Mouse (Mus musculus) midbrain, embryonic 14.5 days (tissue): Measurements from ENCODE around the gene Sntb2. TPM values are rescaled to one million over a fixed set of nuclear protein-coding genes. Genes with fewer than 3 reads are reported as not detected.

Experiments used
- ATAC-seq: fragments of 200-750 bp; cut with Nextera tagmentation; 2 replicates; pipeline ENCODE4 v1.8.0; 2017; ENCODE audit warnings: moderate number of reproducible peaks, moderate library complexity; ENCODE audit not compliant: low FRiP score, low TSS enrichment
- DNase-seq: peaks from one replicate; pipeline ENCODE4 v3.0.0-alpha.2; 2015
- H3K27ac ChIP-seq: fragments of 300-500 bp; sonication (generic); replicated peaks from 2 replicates; pipeline ENCODE4 v1.5.1; 2014; ENCODE audit warnings: mild to moderate bottlenecking, low read depth, low read length, moderate library complexity
- H3K27me3 ChIP-seq: fragments of 300-500 bp; sonication (generic); 2 replicates; pipeline ENCODE4 v1.6.1; 2014; ENCODE audit warnings: low read length, control low read depth, mixed read lengths; ENCODE audit not compliant: control insufficient read depth, insufficient read depth
- H3K36me3 ChIP-seq: fragments of 300-500 bp; sonication (generic); 2 replicates; pipeline ENCODE4 v1.6.1; 2014; ENCODE audit warnings: low read length, control low read depth; ENCODE audit not compliant: control insufficient read depth, insufficient read depth
- H3K4me1 ChIP-seq: fragments of 300-500 bp; sonication (generic); 2 replicates; pipeline ENCODE4 v1.6.1; 2014; ENCODE audit warnings: mild to moderate bottlenecking, antibody characterized with exemption, low read length, control low read depth; ENCODE audit not compliant: control insufficient read depth, insufficient read depth
- H3K4me2 ChIP-seq: fragments of 300-500 bp; sonication (generic); 2 replicates; pipeline ENCODE4 v1.6.1; 2014; ENCODE audit warnings: mild to moderate bottlenecking, low read length, moderate library complexity
- H3K4me3 ChIP-seq: fragments of 300-500 bp; sonication (generic); replicated peaks from 2 replicates; pipeline ENCODE4 v1.5.1; 2014; ENCODE audit warnings: low read depth, low read length
- H3K9ac ChIP-seq: fragments of 300-500 bp; sonication (generic); replicated peaks from 2 replicates; pipeline ENCODE4 v1.6.1; 2014; ENCODE audit warnings: mild to moderate bottlenecking, low read length, moderate library complexity
- H3K9me3 ChIP-seq: fragments of 300-500 bp; sonication (generic); 2 replicates; pipeline ENCODE4 v1.6.1; 2016; ENCODE audit warnings: low read length, control low read depth, mixed read lengths; ENCODE audit not compliant: control insufficient read depth
- WGBS: fragments of 180-500 bp; shearing (Covaris S2); extraction: QIAGEN DNeasy Blood & Tissue Kit; methylation state at CpG from one replicate; pipeline ENCODE4 v1.1.7; 2014; 5-methylcytosine and 5-hydroxymethylcytosine counted together
- polyA plus RNA-seq: library from polyadenylated mRNA; unstranded; fragments of >200 nt; fragmentation: Nextera tagmentation; extraction: Ambion mirVana; gene quantifications from 2 replicates; pipeline ENCODE4 v1.2.1, GENCODE M21; 2014

The Sntb2 gene
- polyA plus RNA-seq, 1 experiment from 2014 or later = 3.9 TPM

- Histone ChIP-seq H3K36me3 (no peaks in the 10 kb centered on the region), H3K4me1 (peaks cover 19% of the 10 kb centered on the region), H3K27ac (peak overlapping the region; percentile 90), H3K27me3 (peaks cover 5% of the 10 kb centered on the region; the same call in 1 of the 2 replicates), H3K4me2 (peak overlapping the region; percentile 86), H3K9me3 (no peaks in the 10 kb centered on the region), H3K4me3 (peak overlapping the region; percentile 80), H3K9ac (peak overlapping the region; percentile 78)
- ATAC-seq (peak; percentile 62; the same call in 1 of the 2 replicates), DNase-seq (peak; percentile 71)
- under 1% methylated on average over 76 of the region's 76 CpGs for WGBS
Observed at GRCm38 (mm10) chr8:106935899-106936477, 438 bp downstream of the Sntb2 start.

GRCm38 (mm10) chr8:106936478-106937051 is 1.0 kb downstream of the Sntb2 start:
- ATAC-seq (no peak), DNase-seq (peak; percentile 69)
- Histone ChIP-seq H3K27me3 (peaks cover 5% of the 10 kb centered on the region; the same call in 1 of the 2 replicates), H3K9me3 (no peaks in the 10 kb centered on the region), H3K4me3 (peak overlapping the region; percentile 80), H3K4me2 (peak overlapping the region; percentile 86), H3K27ac (peak overlapping the region; percentile 90; the same call in 1 of the 2 replicates), H3K4me1 (peaks cover 19% of the 10 kb centered on the region), H3K9ac (peak overlapping the region; percentile 78), H3K36me3 (no peaks in the 10 kb centered on the region)
- under 1% methylated on average over 26 of the region's 26 CpGs for WGBS

GRCm38 (mm10) chr8:106937081-106937800 is 1.7 kb downstream of the Sntb2 start:
- peaks cover 5% of the 10 kb centered on the region; the same call in 1 of the 2 replicates for H3K27me3 ChIP-seq
- peak overlapping the region; percentile 86 for H3K4me2 ChIP-seq
- no peaks in the 10 kb centered on the region for H3K36me3 ChIP-seq
- WGBS = 44% methylated on average over 14 of the region's 14 CpGs
- no peaks in the 10 kb centered on the region for H3K9me3 ChIP-seq
- H3K4me1 ChIP-seq = peaks cover 18% of the 10 kb centered on the region
- DNase-seq = peak; percentile 15
- no peak for ATAC-seq
- peak overlapping the region; percentile 80 for H3K4me3 ChIP-seq
- no peak overlapping the region for H3K27ac ChIP-seq
- peak overlapping the region; percentile 78; the same call in 1 of the 2 replicates for H3K9ac ChIP-seq

- no peak overlapping the region for H3K27ac ChIP-seq
- no peaks in the 10 kb centered on the region for H3K36me3 ChIP-seq
- no peak for DNase-seq
- no peaks in the 10 kb centered on the region for H3K9me3 ChIP-seq
- H3K4me1 ChIP-seq = peaks cover 11% of the 10 kb centered on the region
- H3K27me3 ChIP-seq = 0 out of 2 replicates have a peak, but pooled peaks cover 5% of the 10 kb centered on the region
- H3K4me3 ChIP-seq = no peak overlapping the region
- no peak for ATAC-seq
- WGBS = 80% methylated on average over 3 of the region's 3 CpGs
- H3K9ac ChIP-seq = no peak overlapping the region
- H3K4me2 ChIP-seq = no peak overlapping the region
Observed at GRCm38 (mm10) chr8:106941806-106942205, 6.3 kb downstream of the Sntb2 start.

- Histone ChIP-seq H3K4me2 (no peak overlapping the region), H3K9me3 (no peaks in the 10 kb centered on the region), H3K36me3 (no peaks in the 10 kb centered on the region), H3K4me1 (no peaks in the 10 kb centered on the region), H3K27ac (no peak overlapping the region), H3K4me3 (no peak overlapping the region), H3K27me3 (no peaks in the 10 kb centered on the region), H3K9ac (no peak overlapping the region)
- ATAC-seq (no peak), DNase-seq (no peak)
- 93% methylated on average over 3 of the region's 3 CpGs for WGBS
Observed at GRCm38 (mm10) chr8:106943874-106944418, 8.4 kb downstream of the Sntb2 start.

- DNase-seq = no peak
- no peak for ATAC-seq
- no peak overlapping the region for H3K4me2 ChIP-seq
- H3K27ac ChIP-seq = no peak overlapping the region
- H3K4me1 ChIP-seq = no peaks in the 10 kb centered on the region
- no peak overlapping the region for H3K4me3 ChIP-seq
- H3K9me3 ChIP-seq = no peaks in the 10 kb centered on the region
- H3K9ac ChIP-seq = no peak overlapping the region
- H3K36me3 ChIP-seq = no peaks in the 10 kb centered on the region
- H3K27me3 ChIP-seq = no peaks in the 10 kb centered on the region
- WGBS = 80% methylated on average over 3 of the region's 3 CpGs
Observed at GRCm38 (mm10) chr8:106944756-106945155, 9.2 kb downstream of the Sntb2 start.

- no peak overlapping the region for H3K27ac ChIP-seq
- no peaks in the 10 kb centered on the region for H3K9me3 ChIP-seq
- 85% methylated on average over 3 of the region's 3 CpGs for whole genome bisulfite sequencing
- no peaks in the 10 kb centered on the region for H3K36me3 ChIP-seq
- ATAC-seq (no peak), DNase-seq (no peak)
- no peak overlapping the region for H3K4me2 ChIP-seq
- H3K4me1 ChIP-seq = no peaks in the 10 kb centered on the region
- no peak overlapping the region for H3K9ac ChIP-seq
- H3K27me3 ChIP-seq = no peaks in the 10 kb centered on the region
- H3K4me3 ChIP-seq = no peak overlapping the region
Observed at GRCm38 (mm10) chr8:106948678-106949243, 13.2 kb downstream of the Sntb2 start.

- DNase-seq (no peak), ATAC-seq (no peak)
- H3K4me1 ChIP-seq = no peaks in the 10 kb centered on the region
- H3K4me3 ChIP-seq = no peak overlapping the region
- no peaks in the 10 kb centered on the region for H3K36me3 ChIP-seq
- no peak overlapping the region for H3K9ac ChIP-seq
- H3K4me2 ChIP-seq = no peak overlapping the region
- no peak overlapping the region for H3K27ac ChIP-seq
- 79% methylated on average over 4 of the region's 4 CpGs for WGBS
- H3K9me3 ChIP-seq = no peaks in the 10 kb centered on the region
- no peaks in the 10 kb centered on the region for H3K27me3 ChIP-seq
Observed at GRCm38 (mm10) chr8:106951707-106952106, 16.2 kb downstream of the Sntb2 start.
